Mouse (Mus musculus): ENCODE results near the gene Pnn.

Pnn gene

DNA sequence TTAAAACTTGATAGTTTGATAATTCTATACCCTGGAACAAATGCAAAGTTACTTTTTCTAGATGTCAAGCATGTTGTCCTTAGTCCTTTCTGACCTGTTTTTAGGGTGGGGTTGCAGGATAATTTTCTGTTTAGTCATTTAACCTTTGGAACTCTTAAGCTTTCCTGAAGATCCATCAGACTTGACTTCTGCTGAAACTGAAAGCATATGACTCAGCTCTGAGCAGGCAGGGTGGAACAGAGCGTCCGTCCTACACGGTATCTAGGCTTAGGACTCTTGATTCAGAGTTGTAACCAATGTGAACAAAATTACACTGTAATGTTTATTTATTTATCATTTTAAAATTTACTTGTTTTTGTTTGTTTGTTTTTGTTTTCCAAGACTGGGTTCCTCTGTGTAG lies 11.2 kb downstream of the Pnn start:
- no peak for DNase-seq

DNA sequence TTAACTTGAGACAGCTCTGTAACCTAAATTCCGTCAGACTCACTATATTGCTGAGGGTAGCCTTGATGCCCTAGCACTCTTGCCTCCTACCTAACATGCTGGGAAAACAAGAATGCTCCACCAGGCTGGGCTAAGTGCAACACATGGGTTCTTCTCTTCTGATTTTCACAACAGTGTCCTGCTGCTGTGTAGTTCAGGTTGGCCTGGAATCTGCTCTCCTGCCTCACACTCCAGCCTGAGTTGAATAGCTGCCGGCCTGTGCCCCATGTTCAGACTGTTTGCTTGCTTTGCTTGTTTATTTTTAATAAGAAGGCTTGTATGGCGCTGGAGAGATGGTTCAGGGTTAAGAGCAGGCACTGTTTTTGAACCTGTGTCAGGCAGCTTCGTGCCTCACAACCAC lies 13.8 kb downstream of the Pnn start:
- no peak for DNase-seq

DNA sequence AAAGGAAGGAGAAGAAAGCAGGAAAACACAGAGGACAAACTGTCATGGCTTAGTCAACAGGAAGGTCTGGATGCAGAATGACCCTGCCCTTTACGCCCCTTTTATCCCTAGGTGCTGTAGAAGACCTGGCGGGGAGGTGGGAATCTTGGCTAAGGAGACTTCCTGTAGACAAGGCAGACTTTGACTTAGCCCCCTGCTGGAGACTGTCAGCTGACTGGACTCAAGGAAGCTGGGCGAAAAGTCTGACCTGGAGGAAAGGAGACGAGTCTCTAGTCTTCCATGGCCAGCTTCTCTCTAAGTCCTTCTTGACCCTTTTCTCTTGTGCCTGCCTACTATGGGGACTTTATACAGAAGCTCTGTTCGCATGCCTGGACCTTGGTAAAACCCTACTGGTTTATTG lies 17.8 kb downstream of the Pnn start:
- DNase-seq, result no peak

DNA sequence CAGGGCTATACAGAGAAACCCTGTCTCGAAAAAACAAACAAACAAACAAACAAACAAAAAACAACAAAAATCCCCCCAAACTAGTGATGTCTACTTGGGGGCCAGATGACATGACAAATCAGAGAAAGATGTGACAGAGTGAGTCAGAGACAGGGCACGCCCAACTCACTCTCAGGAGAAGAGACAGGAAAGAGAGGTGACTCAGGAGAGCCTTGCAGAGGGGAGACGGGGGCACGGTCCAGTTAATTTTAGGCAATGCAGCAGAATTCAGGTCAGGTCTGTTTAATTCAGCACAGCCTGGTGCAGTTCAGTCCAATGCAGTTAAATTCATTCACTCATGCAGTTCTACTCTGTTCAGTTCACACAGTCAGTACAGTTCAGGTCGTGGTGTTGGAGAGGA lies 19.5 kb downstream of the Pnn start:
- DNase-seq, result no peak

DNA sequence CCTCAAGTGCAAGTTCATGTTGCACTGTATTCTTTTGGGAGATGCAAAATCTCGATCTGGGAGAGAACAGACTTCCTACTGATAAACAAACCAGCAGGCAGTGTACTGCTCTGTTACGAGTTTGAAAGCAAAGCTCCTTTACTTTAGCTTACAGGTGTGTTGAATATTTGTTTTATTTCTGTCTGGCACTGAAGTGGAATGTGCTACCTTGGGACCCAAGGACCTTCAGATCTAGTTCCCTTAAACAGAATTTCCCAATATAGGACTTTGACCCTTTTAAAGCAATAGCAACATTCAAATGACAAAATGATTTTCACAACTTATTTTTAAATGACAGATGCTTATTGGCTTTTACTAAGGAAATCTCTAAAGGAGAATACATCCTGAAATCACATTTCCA lies 26.9 kb downstream of the Pnn start:
- no peak for DNase-seq

DNA sequence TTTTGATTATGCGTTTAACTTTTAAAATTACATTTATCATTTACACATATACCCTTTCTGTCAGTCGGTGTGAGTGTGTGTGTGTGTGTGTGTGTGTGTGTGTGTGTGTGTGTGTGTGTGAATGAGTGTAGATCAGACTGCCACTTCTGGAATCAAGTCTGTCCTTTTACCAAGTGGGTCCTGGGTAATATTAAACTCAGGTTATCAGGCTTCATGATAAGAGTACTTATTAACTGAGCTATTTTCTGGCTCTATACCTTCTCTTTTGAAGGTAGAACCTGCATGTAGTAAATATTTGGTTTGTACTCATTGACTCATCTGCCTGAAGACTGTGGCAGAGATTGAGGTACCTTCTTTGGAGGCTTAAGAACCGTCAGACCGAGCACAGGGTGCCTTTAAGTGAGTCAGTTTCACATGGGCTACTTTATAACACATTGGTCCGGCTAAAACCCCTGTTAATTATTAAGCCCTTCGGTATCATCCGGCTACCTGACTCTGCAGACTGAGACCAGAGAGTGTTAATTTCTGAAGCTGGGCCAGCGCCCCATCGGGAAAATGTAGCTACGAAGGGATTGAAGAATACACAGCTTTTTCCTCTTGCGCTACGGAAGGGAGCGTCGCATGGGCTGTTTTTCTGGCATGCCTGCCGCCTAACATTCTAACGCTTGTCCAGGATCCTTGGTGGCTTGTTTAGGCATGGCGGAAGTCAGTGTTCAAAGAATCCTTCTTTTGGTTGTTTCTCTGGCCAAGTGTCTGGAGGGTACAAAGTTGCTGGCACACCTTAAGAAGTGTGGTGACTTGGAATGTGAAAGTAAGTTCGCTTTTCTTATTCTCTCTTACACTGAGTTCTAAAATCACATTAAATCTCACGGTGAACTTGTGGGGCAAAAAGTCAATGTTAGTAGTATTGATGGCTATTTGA lies 28.7 kb downstream of the Pnn start, which contains the start of gene Mia2:
TSS of gene Mia2 (plus strand) at position 696 of the 922 bp plus-strand sequence.
- DNase-seq, result peak; percentile 1

DNA sequence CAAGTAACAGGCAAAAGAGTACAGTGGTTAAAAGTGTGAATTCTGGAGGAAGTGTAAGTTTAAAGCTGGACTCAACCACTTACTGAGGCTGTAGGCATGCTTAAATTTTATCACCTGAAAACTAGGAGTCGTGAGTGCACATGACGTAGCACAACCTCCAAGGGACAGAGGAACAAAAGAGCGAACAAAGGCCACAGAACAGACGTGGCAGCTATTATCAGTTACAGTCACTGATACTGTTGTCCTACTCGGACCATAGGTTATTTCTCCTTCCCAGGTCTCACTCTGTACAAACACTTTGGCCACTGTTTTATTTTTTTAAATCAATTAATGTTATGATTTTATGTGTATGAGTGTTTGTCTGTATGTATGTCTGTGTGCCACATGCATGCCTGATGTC lies 38.1 kb downstream of the Pnn start:
- DNase-seq, result no peak

DNA sequence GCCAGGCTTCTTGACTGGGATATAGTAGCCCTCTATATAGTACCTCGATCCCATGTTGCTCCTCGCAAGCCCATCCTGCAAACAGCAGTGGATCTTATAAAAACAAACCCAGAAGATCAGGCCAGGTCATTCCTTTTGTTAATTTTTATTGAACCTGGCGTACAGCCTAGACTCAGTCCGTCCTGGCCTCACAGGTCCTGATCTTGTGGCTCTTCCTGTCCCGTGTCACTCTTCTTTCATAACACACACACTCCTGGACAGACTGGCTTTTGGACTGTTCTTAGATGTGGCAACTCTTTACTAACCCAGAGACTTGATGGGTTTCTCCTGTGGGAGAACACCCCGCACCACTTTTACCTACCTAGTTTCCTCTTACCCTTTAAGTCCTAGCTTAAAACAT lies 39.2 kb downstream of the Pnn start:
- DNase-seq, result no peak

DNA sequence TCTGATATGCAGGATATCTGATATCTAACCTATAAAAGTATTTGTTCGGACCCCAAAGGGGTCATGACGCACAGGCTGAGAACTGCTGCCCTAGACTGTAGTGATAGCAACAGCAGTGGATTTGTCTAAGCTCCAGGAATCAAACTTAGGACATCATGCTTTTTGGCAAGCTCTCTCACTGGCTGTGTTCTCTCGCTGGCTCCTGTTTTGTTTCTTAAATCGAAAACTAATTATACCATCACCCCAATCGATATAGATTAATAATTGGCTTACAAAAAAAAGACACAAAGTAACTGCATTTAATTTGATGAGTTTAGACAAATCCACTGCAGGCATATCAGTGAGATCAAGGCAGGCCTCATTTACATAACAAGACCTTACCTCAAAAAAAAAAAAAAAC lies 39.8 kb downstream of the Pnn start:
- no peak for DNase-seq

DNA sequence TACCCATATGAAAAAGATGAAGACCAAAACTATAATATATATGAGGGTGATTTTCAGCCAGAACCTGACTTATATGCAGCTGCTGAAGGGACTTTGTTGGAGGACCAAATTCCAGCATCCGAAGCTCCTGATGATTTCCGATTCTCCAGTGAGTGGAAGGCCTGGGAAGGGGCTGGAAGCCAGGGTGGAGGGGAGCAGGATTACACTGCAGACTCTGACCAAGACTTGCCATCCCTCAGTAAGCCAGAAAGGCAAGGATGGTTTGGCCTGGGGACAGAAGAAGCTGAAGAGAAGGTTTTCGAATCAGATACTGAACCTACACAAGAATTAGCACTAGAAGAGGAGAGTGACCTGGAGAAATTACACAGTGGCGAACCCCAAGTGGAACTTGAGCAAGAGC lies 41.2 kb downstream of the Pnn start:
- no peak for DNase-seq

DNA sequence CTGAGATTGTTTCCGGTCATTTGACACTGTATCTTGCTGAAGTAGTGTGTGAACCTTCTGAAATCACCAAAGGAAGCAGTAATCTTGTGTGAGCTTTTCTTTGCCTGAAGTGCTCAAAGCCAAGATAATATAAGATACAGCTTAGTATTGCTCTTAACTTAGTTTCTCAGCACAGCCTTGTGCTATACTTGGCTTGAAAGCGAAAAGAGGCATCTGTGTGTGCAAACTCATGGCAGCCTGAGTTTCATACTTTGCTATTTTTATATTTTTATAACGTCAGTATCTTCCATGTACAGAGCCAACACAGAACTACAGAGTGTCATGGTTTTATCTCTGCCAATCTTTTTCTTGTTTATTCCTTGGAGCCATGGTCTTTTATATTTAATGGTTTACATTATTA lies 50.5 kb downstream of the Pnn start:
- no peak for DNase-seq

Data from lung, postnatal 10 days (tissue).